Mouse (Mus musculus): ENCODE measurements around the gene Shank2.
A peak's percentile ranks its signal among the peaks of the same experiment; 100 is the strongest.

Shank2 gene

DNA sequence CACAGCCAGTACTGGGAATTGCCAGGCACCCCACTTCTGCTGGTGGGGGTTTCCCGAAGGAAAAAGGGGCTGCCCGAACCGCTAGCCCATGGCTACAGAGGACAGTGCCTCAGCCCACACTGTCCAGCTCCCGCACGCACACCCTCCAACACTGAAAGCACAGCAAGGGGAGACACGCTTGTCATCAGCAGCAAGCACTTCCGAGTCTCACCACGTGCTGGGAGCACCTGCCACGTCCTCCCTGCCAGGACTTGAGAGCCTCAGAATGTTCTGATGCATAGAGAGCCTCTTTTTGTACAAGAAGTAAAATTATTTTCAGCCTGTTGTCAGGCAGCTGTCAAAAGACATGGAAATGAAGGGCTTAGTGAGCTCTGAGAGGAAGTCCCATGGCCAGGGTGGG is 169.0 kb downstream of the Shank2 start:
- no peak for DNase-seq (ENCODE audit: low spot score in 2 of 2)

DNA sequence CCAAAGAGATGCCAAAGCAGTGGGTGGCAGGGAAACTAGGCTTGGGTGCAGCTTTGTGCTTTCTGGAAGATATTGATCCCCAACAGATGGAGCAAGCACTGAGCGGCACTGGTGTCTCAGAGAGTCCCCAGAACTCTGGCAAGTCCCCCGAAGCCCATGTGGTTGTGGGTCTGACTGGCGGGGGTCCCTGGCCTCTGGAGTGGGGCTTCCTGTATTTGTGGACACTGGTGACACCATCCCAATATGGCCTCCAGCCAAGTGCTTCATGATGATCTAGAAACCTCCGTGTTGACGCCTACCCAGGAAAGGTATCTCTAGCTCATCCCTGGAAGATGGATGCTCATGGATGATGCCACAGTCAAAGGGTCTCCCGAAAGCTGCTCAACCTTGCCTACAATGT is 172.1 kb downstream of the Shank2 start:
- DNase-seq (ENCODE audit: low spot score in 2 of 2): no peak

DNA sequence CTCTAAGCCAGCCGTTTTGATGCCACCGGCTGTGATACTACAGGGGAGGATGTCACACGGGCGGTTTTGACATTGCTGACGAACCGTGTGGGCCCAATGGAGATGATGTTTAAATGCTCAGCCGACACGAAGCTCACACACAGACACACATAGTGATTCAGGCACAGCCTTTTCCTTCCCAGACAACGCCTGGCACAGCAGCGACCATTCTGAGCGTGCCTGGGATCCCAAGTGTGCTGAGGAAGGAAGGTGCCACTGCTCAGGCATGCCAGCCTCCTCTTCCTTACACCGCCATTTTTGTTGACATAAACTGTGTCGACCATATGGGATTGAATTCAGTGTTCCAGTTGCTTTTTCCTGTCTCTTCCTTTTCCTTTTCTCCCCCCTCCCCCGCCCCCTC is 172.6 kb downstream of the Shank2 start:
- DNase-seq (ENCODE audit: low spot score in 2 of 2): no peak

DNA sequence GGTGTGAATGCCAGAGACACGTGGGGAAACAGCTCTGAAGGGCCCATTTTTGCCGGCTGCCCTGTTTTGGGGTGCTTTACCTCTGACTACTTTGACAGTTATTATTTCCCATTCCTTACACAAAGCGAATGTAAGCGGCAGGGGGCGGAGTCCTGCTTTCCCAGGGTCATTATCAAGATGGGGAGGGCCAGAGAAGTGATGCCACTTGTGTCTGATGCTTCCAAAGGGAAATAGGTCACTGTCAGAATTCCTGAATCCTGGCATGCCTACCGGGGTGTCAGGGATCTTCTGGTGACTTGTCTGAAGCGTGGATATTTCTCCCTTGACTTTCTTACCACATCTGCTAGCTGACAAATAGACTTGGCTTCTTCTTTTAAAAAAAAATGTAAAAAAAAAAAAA is 173.3 kb downstream of the Shank2 start:
- no peak for DNase-seq (ENCODE audit: low spot score in 2 of 2)

- DNase-seq (ENCODE audit: low spot score in 2 of 2): no peak
Measured at GRCm38 (mm10) chr7:144175481-144176233, 173.9 kb downstream of the Shank2 start.

GRCm38 (mm10) chr7:144176234-144176730 is 174.6 kb downstream of the Shank2 start:
- DNase-seq (ENCODE audit: low spot score in 2 of 2): no peak

DNA sequence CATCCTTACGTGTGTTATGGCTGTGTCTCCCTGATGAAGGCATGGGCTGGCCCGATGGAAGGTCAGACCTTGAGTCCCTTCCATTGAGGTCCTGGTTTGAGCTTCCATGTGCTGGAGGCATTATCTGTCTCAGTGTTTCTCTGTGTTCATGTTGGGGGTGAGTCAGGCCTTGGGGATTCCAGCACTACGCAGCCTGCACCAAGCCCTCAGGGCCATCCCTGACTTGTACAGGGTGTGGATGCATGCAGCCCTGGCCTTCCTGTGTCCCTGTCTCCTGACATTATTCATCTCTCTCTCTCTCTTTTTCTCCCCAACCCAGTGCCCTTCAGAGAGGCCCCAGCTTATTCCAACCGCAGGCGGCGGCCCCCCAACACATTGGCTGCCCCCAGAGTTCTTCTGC is 177.7 kb downstream of the Shank2 start:
- no peak for DNase-seq (ENCODE audit: low spot score in 2 of 2)

DNA sequence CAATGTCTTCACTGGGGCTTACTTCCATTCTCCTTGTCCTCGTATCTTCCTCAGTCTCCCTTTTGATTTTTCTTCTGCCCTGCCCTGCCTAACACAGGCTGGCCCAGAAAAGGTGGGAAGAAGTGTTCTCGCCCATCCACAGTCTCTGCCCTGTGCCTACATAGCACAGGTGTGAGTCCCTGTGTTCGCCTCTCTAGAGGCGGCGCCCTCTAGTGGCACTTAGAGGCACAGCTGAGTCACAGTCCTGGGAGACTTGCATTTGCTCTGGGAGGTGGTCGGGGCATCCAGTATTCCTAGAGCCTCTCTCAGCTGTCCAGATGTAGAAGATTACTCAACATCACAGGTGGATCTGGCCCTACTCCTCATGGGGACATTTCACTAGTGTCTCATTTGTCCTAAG is 179.2 kb downstream of the Shank2 start:
- DNase-seq (ENCODE audit: low spot score in 2 of 2): no peak

DNA sequence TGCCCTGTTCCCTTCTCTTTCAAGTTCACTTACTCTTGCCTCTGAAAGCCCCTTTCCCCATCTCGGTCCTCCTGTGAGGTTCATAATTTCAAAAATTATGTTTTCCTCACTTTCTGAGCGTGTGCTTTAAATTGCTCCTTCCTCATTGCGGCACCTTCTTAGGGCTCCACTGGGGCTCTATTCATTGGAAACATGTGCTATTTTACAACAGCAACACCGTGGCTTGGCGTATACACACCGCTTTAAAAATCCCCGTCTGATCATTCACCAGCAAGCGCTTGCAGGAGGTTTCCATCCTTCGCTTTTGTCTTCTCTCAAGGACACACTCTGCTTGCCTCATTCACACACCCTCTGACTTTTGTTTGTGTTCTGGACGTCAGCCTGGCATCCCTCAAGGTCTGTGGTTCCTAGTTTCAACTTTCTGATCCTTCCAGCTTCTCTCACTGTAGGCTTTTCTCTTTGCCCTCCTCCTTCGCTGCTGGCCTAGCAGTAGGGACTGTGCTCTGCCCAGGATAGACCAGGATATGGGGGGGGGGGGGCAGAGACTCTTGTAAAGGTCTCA is 186.2 kb downstream of the Shank2 start:
- DNase-seq (ENCODE audit: low spot score in 2 of 2): no peak

DNA sequence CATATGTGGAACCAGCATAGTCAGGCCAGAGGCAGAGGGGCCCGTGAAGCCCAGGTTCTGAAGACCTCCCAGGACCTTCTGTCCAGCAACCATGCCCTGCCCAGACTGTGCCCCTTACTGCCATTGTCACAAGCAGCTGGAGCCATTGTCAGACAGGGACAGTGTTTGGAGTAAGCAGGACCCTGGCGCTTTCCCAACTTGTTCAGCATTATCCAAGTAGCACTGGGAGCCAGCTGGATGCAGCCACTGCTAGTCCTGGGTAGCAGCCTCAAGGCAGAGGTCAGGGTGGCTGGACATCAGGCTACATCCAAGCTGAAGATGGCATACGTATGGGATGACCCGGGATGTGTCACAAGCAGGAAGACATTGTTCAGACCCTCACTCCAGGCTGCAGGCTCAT is 187.7 kb downstream of the Shank2 start:
- DNase-seq (ENCODE audit: low spot score in 2 of 2): peak in 1 of 2 experiments; percentile 4

- DNase-seq (ENCODE audit: low spot score in 2 of 2): no peak
Measured at GRCm38 (mm10) chr7:144198491-144198890, 196.8 kb downstream of the Shank2 start.

DNA sequence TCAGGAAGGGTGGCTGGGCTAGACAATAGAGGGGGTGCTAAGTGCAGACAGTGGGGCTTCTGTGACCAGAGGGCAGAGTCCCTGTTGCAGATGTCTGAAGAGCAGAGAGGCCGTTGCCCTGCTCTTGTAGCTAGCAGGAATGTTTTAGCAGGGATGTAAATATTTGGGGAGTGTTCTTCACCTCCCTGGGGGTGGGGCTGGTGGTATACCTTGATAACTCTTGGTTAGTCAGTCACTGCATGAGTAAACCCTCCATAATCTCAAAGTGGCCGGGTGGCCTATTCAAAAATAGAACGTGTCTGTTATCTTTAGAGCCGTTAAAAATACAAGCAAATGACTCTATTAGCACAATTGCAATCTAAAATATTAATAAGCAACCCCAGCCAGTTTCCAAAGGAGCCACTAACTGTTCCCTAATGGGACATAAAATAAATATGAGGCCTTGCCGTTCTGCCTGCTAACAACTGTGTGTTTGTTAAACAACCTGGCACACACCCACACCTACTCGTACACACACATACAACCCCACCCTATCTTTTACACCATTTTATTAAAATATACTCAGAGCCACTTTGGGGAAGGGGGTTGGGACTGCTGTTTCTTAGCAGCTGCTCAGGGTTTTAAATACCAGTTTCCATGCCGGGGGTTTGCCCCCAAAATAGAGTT is 200.4 kb downstream of the Shank2 start:
- DNase-seq (ENCODE audit: low spot score in 2 of 2): no peak

DNA sequence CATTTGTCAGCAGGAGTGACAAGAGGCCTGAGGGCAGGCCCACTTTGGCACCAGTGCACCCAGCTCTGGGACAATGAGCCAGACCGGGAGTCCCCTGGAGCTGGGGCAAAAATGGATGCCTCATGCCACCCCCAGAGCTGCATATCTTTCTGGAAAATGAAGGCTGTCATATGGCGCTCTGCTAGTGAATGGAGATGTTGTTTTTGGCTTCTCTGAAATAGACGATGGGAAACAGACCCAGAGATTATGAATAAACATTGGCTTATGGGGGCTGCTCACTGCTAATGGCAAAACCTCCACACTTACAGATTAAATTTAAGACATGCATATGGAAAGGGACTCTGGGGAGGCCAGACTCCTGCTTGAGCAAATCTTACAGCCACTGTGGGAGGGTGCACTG is 202.6 kb downstream of the Shank2 start:
- DNase-seq (ENCODE audit: low spot score in 2 of 2): no peak

- DNase-seq (ENCODE audit: low spot score in 2 of 2): no peak
Measured at GRCm38 (mm10) chr7:144205161-144205560, 203.4 kb downstream of the Shank2 start.

- no peak for DNase-seq (ENCODE audit: low spot score in 2 of 2)
Measured at GRCm38 (mm10) chr7:144205837-144206236, 204.1 kb downstream of the Shank2 start.

DNA sequence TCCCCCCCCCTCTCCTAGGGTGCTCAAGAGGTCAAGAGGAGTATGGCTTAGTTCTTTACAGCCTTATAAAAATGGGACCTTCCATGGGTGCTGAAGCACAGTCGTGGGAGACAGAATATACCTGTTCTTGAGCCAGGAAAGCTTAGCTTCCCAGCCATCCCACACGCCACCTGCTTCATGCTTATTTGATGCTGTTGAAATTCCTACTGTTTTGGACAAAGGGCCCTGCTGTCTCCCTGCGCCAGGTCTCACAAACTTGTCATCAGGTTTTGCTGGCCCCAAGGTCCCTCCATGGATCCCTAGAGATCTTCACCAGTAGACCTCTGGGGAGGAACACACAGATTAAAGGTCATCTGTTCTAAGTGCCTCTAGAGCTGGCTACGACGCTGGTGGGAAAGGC is 204.5 kb downstream of the Shank2 start:
- no peak for DNase-seq (ENCODE audit: low spot score in 2 of 2)

GRCm38 (mm10) chr7:144207100-144207499 is 205.4 kb downstream of the Shank2 start:
- no peak for DNase-seq (ENCODE audit: low spot score in 2 of 2)

GRCm38 (mm10) chr7:144207849-144208248 is 206.1 kb downstream of the Shank2 start:
- peak; percentile 84 to 85 for DNase-seq (ENCODE audit: low spot score in 2 of 2)

GRCm38 (mm10) chr7:144208628-144209027 is 206.9 kb downstream of the Shank2 start:
- DNase-seq (ENCODE audit: low spot score in 2 of 2): no peak

DNA sequence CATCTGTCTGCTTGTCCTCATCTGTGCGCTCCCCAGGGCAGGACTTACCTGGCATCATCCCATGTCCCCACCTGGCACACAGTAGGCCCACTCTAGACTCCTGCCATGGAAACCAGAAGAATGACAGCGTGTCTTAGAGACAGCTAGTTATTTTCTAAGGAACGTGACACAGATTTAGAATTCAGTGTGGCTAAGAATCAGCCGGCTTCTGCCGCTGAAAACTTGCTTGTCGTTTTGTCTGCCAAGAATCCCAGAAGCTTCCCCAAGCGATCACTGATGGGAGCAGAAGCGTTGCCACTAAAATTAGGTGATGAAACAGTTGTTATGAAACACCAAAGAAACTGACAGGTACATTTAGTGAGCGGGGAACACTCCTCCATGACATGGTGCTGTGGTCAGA is 208.8 kb downstream of the Shank2 start:
- no peak for DNase-seq (ENCODE audit: low spot score in 2 of 2)

DNA sequence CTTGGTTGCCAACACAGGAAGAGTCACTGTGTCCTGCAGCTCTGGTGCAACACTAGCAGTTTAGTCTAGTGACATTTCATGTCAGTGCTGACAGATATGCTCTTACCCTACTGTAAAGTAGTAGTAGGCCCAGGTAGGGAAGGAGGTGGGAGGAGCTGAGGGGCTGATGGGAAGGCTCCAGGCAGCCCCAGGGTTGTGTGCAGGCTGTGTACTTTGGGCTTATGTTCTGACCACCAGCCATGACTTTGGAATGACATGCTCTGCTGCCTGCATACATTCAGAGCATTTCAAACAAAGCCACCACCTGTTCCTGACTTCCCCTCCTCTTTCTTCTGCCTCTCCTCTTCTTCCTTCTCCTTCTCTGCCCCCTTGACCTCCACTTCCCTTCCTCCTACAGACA is 211.0 kb downstream of the Shank2 start:
- no peak for DNase-seq (ENCODE audit: low spot score in 2 of 2)

GRCm38 (mm10) chr7:144217192-144217591 is 215.5 kb downstream of the Shank2 start:
- DNase-seq (ENCODE audit: low spot score in 2 of 2): peak; percentile 38 to 40

DNA sequence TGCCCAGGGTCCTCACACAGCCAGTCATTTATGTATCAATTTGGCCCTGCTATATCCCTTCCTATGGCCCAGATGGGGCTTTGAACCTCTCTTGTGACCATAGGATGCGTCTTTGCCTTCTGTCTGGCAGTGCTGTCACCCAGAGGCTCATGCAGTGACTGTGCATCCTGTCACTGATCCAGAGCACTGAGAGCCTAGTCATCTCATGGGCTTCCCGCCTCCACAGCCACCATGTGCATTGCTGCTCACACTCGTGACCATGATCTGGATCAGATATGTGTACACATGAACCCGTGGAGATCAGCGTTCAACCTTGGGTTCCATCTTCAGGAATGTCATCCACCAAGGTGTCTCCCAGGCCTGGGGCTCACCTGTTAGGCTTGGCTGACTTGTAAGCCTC is 227.0 kb downstream of the Shank2 start:
- no peak for DNase-seq (ENCODE audit: low spot score in 2 of 2)

All from heart, adult 9 months (tissue).